Mouse (Mus musculus) erythroblast, adult 5-6 weeks (primary cell): ENCODE measurements around the gene Pdlim4. TPM values are rescaled to one million over a fixed set of nuclear protein-coding genes. Genes with fewer than 3 reads are reported as not detected.

Experiments used
- ATAC-seq: replicated peaks from 2 replicates; pipeline ENCODE4 v1.8.0; 2016; ENCODE audit warnings: moderate number of reproducible peaks, mild to moderate bottlenecking, moderate TSS enrichment, inconsistent platforms; ENCODE audit not compliant: poor library complexity, low FRiP score, severe bottlenecking
- total RNA-seq, 2 experiments: library from RNA; stranded (forward) in 1 of 2; stranded (reverse) in 1 of 2; fragments of 150-400 nt in 1 of 2; fragments of 200-764, 138-1000 nt in 1 of 2; gene quantifications; 2 replicates each; pipeline versions ENCODE4 v1.2.3 to v1.2.4; 2015 to 2017; ENCODE audit warnings: low replicate concordance in 2 of 2

The Pdlim4 gene
- 2.1 and 15.6 TPM in 2 replicates for total RNA-seq (2015; ENCODE audit: low replicate concordance)
- total RNA-seq (2017; ENCODE audit: low replicate concordance): 0.56 TPM in 1 of 2 replicates, not detected in the other

- ATAC-seq: no peak
These were observed at the start of gene Pdlim4 for GRCm38 (mm10) chr11:54068520-54069371. Gene Pdlim4, minus strand, starts transcription at chr11:54069014.

- ATAC-seq: no peak
These were observed 48.3 kb upstream of the Pdlim4 start for GRCm38 (mm10) chr11:54117096-54117495.

GRCm38 (mm10) chr11:54116406-54116805 lies 47.6 kb upstream of the Pdlim4 start:
- ATAC-seq: no peak

- no peak for ATAC-seq
These were observed 47.1 kb upstream of the Pdlim4 start for GRCm38 (mm10) chr11:54115911-54116310.

- ATAC-seq: no peak
These were observed 46.5 kb upstream of the Pdlim4 start for GRCm38 (mm10) chr11:54115301-54115700.

GRCm38 (mm10) chr11:54114746-54115145 lies 45.9 kb upstream of the Pdlim4 start:
- ATAC-seq: no peak

GRCm38 (mm10) chr11:54113352-54113751 lies 44.5 kb upstream of the Pdlim4 start:
- no peak for ATAC-seq

- ATAC-seq: no peak
These were observed 44.1 kb upstream of the Pdlim4 start for GRCm38 (mm10) chr11:54112920-54113319.

- no peak for ATAC-seq
These were observed 43.3 kb upstream of the Pdlim4 start for GRCm38 (mm10) chr11:54111976-54112741.

GRCm38 (mm10) chr11:54111291-54111690 lies 42.5 kb upstream of the Pdlim4 start:
- no peak for ATAC-seq

GRCm38 (mm10) chr11:54108894-54109293 lies 40.1 kb upstream of the Pdlim4 start:
- no peak for ATAC-seq

- ATAC-seq: no peak
These were observed 39.3 kb upstream of the Pdlim4 start for GRCm38 (mm10) chr11:54108131-54108530.

- ATAC-seq: no peak
These were observed 38.4 kb upstream of the Pdlim4 start for GRCm38 (mm10) chr11:54107239-54107638.

- no peak for ATAC-seq
These were observed 37.9 kb upstream of the Pdlim4 start for GRCm38 (mm10) chr11:54106676-54107075.

- ATAC-seq: no peak
These were observed 36.2 kb upstream of the Pdlim4 start for GRCm38 (mm10) chr11:54105011-54105410.

- ATAC-seq: no peak
These were observed 34.1 kb upstream of the Pdlim4 start for GRCm38 (mm10) chr11:54102706-54103449.

- no peak for ATAC-seq
These were observed 32.9 kb upstream of the Pdlim4 start for GRCm38 (mm10) chr11:54101701-54102100.

GRCm38 (mm10) chr11:54100692-54101591 lies 32.1 kb upstream of the Pdlim4 start:
- no peak for ATAC-seq

- no peak for ATAC-seq
These were observed 31.4 kb upstream of the Pdlim4 start, which contains the start of gene P4ha2 for GRCm38 (mm10) chr11:54100045-54100691. Gene P4ha2, plus strand, starts transcription at chr11:54100095.
